30 mouse cellular contexts compared by ENCODE assay signal in the genomic region with DNA sequence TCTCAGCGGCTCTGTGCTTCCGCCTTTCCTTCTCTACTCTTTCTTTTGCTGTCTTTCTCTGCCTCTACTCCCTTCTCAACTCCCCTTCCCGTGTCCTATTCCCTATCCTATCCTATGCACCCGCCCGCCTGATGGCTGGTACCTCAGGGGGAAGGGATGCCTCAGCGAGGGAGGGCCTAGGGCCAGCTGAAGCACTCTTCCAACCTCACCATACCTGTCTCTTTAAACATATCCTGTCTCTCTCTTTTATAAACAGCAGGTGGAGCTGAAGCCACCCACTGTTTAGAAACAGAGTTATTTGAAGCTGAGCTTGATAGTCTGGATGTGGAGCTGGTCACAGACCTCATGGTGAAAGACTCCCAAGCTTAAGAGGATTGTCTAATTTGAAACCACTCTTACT. TPM values are rescaled to one million over a fixed set of nuclear protein-coding genes. Genes with fewer than 3 reads are reported as not detected.
DNase-seq lines count a peak whose midpoint lies in the region; ATAC-seq and TF ChIP-seq lines count a peak whose summit lies in the region.
"Had no signal": no experiment of that assay in that cellular context is flagged by ENCODE, and none has a peak within 500 bp of the region (broad histone marks: within the 10 kb centered on the region; RNA-seq: fewer than 3 reads in every experiment).

No protein-coding gene starts in this region.

- H3K9me3 ChIP-seq in heart, postnatal 0 days (replicated peaks; ENCODE audit: control insufficient read depth, low read length): no peaks in the 10 kb centered on the region
- H3K9me3 ChIP-seq in MEL (replicated peaks; ENCODE audit: insufficient read depth, low read length): no peaks in the 10 kb centered on the region
- H3K9me3 ChIP-seq: forebrain, embryonic 15.5 days; limb, embryonic 10.5 days; lung, embryonic 15.5 days; midbrain, embryonic 15.5 days; neural tube, embryonic 15.5 days had no signal

- 0 out of 2 replicates have a peak, but pooled peaks have one; percentile 6 for TF ChIP-seq CTCF in heart, postnatal 0 days (IDR thresholded peaks at IDR 0.05; ENCODE audit: low read depth)
- TF ChIP-seq CTCF in MEL (IDR thresholded peaks at IDR 0.05 in 2 of 3, conservative IDR thresholded peaks at IDR 0.05 in 1 of 3; ENCODE audit: control insufficient read depth in 1 of 3, insufficient read depth in 1 of 3, low read depth in 2 of 3, low read length in 3 of 3, poor library complexity in 1 of 3, severe bottlenecking in 1 of 3): no peak

- no peak overlapping the region for H3K4me2 ChIP-seq in heart, postnatal 0 days (ENCODE audit: low read depth, low read length)
- H3K4me2 ChIP-seq: forebrain, embryonic 15.5 days; heart, embryonic 12.5 days; lung, embryonic 15.5 days; midbrain, embryonic 15.5 days; neural tube, embryonic 15.5 days had no signal

- no peak for TF ChIP-seq EP300 in heart, postnatal 0 days (IDR thresholded peaks at IDR 0.05; ENCODE audit: low read depth)
- TF ChIP-seq EP300 in MEL (IDR thresholded peaks at IDR 0.05; ENCODE audit: low read depth in 1 of 2, low read length in 2 of 2): no peak

- H3K4me1 ChIP-seq in heart, postnatal 0 days (ENCODE audit: control insufficient read depth, insufficient read depth): no peaks in the 10 kb centered on the region
- no peaks in the 10 kb centered on the region for H3K4me1 ChIP-seq in MEL (ENCODE audit: control insufficient read depth in 1 of 2, insufficient read depth in 2 of 2, low read length in 2 of 2)
- H3K4me1 ChIP-seq: forebrain, embryonic 15.5 days; heart, embryonic 12.5 days; limb, embryonic 10.5 days; lung, embryonic 15.5 days; midbrain, embryonic 15.5 days; neural tube, embryonic 15.5 days had no signal

- no peaks in the 10 kb centered on the region for H3K36me3 ChIP-seq in heart, postnatal 0 days (replicated peaks; ENCODE audit: control insufficient read depth, insufficient read depth, low read length)
- no peaks in the 10 kb centered on the region for H3K36me3 ChIP-seq in MEL (ENCODE audit: control insufficient read depth in 1 of 2, insufficient read depth in 2 of 2, low read length in 2 of 2)
- H3K36me3 ChIP-seq: forebrain, embryonic 15.5 days; heart, embryonic 12.5 days; limb, embryonic 10.5 days; lung, embryonic 15.5 days; midbrain, embryonic 15.5 days; neural tube, embryonic 15.5 days had no signal

- no peak for TF ChIP-seq POLR2A in MEL (IDR thresholded peaks at IDR 0.05; ENCODE audit: control insufficient read depth in 1 of 2, insufficient read depth in 1 of 2, low read depth in 1 of 2, low read length in 2 of 2, poor library complexity in 1 of 2)

- H3K79me2 ChIP-seq in MEL (ENCODE audit: control insufficient read depth, insufficient read depth, low read length, poor library complexity): no peaks in the 10 kb centered on the region

- H3K27ac ChIP-seq in heart, postnatal 0 days (ENCODE audit: low read depth): no peak overlapping the region
- H3K27ac ChIP-seq in MEL (ENCODE audit: control insufficient read depth, low read depth, low read length): no peak overlapping the region
- H3K27ac ChIP-seq: forebrain, embryonic 15.5 days; limb, embryonic 10.5 days; lung, embryonic 15.5 days; midbrain, embryonic 15.5 days; neural tube, embryonic 15.5 days had no signal

- 87% methylated on average over 6 of the region's 6 CpGs for WGBS in heart, postnatal 0 days

- H3K9ac ChIP-seq in heart, postnatal 0 days (replicated peaks; ENCODE audit: low read depth, low read length): no peak overlapping the region
- H3K9ac ChIP-seq in MEL (ENCODE audit: control insufficient read depth, low read depth, low read length, poor library complexity, severe bottlenecking): no peak overlapping the region
- H3K9ac ChIP-seq: forebrain, embryonic 15.5 days; heart, embryonic 12.5 days; lung, embryonic 15.5 days; midbrain, embryonic 15.5 days; neural tube, embryonic 15.5 days had no signal

- no peaks in the 10 kb centered on the region for H3K27me3 ChIP-seq in heart, postnatal 0 days (ENCODE audit: control insufficient read depth, insufficient read depth, low read length)
- H3K27me3 ChIP-seq in MEL (ENCODE audit: control insufficient read depth in 1 of 2, insufficient read depth in 2 of 2, low read length in 2 of 2): no peaks in the 10 kb centered on the region
- H3K27me3 ChIP-seq: forebrain, embryonic 15.5 days; heart, embryonic 12.5 days; lung, embryonic 15.5 days; midbrain, embryonic 15.5 days; neural tube, embryonic 15.5 days had no signal

- no peak overlapping the region for H3K4me3 ChIP-seq in heart, postnatal 0 days (ENCODE audit: low read depth, low read length)
- no peak overlapping the region for H3K4me3 ChIP-seq in MEL (ENCODE audit: control insufficient read depth in 1 of 2, insufficient read depth in 1 of 2, low read depth in 2 of 2, low read length in 2 of 2)
- H3K4me3 ChIP-seq: forebrain, embryonic 15.5 days; heart, embryonic 12.5 days; limb, embryonic 10.5 days; lung, embryonic 15.5 days; midbrain, embryonic 15.5 days; neural tube, embryonic 15.5 days had no signal

- no peak for DNase-seq in heart, postnatal 0 days (ENCODE audit: low spot score)
- DNase-seq in heart, adult 18-20 months: no peak
- DNase-seq in 3134 (ENCODE audit: extremely low read depth, insufficient read length, low spot score) (peak; percentile 5), MEL (ENCODE audit: low read depth, low spot score) (no peak)
- no peak for DNase-seq in right cerebral cortex, postnatal 4 days
- DNase-seq: adrenal gland, postnatal 10 days; cerebellum, adult 2 months; cerebellum, postnatal 25 days; heart, postnatal 14 days; kidney, adult 18-20 months; kidney, postnatal 4 days; lung, postnatal 36 days; thymus, adult 2 months; thymus, postnatal 4 days had no signal

- ATAC-seq in heart, postnatal 0 days (ENCODE audit: insufficient read depth, low read depth): no peak
- ATAC-seq in megakaryocyte progenitor cell, adult 5-6 weeks (replicated peaks; ENCODE audit: poor library complexity): peak; percentile 74
- ATAC-seq in monocyte, adult 5-6 weeks (replicated peaks; ENCODE audit: insufficient number of reproducible peaks, low FRiP score, low TSS enrichment, poor library complexity, severe bottlenecking): no peak
- ATAC-seq: CD4-positive, CD25-positive, alpha-beta regulatory T cell, adult 4 months; forebrain, embryonic 15.5 days; midbrain, embryonic 15.5 days had no signal

- TF ChIP-seq RAD21 in MEL (IDR thresholded peaks at IDR 0.05; ENCODE audit: low read depth, low read length): no peak

TF ChIP-seq in MEL, 35 proteins besides CTCF, POLR2A, EP300 and RAD21:
- TF ChIP-seq SMC3 (IDR thresholded peaks at IDR 0.05; ENCODE audit: low read depth, low read length) (0 out of 2 replicates have a peak, but pooled peaks have one; percentile 4), SIN3A (IDR thresholded peaks at IDR 0.05; ENCODE audit: low read length) (no peak)

RNA-seq across cellular contexts. Expression of a gene that starts 6.4 kb away (rescaled TPM):
- total RNA-seq in heart, postnatal 0 days (2014; rRNA removed; ENCODE audit: low replicate concordance): not detected in 2 replicates
- polyA plus RNA-seq in heart, postnatal 0 days (2015; fragmentation: Nextera tagmentation; extraction: Ambion mirVana): not detected in 2 replicates
- total RNA-seq in heart, adult 18-20 months (2021): not detected
- total RNA-seq in MEL (2012; rRNA removed): not detected in 2 replicates
- polyA plus RNA-seq in MEL (2012; ENCODE audit: insufficient read depth in 1 of 2, insufficient read length in 2 of 2, low read depth in 1 of 2, low replicate concordance in 2 of 2, missing spikeins in 1 of 2): not detected
- not detected in 2 replicates for total RNA-seq in megakaryocyte progenitor cell, adult 5-6 weeks (2015)
- not detected in 2 replicates for total RNA-seq in megakaryocyte progenitor cell, adult 5-6 weeks (2017)
- total RNA-seq in monocyte, adult 5-6 weeks (2017): not detected in 3 replicates
- total RNA-seq: gastrocnemius, adult 8-10 months; heart, postnatal 14 days; left cerebral cortex, adult 8-10 months had no signal
- polyA plus RNA-seq: CD4-positive, CD25-positive, alpha-beta regulatory T cell, adult 4 months; embryonic facial prominence, embryonic 14.5 days; forebrain, embryonic 15.5 days; heart, embryonic 12.5 days; hindbrain, embryonic 11.5 days; limb, embryonic 10.5 days; lung, embryonic 15.5 days; midbrain, embryonic 15.5 days; neural tube, embryonic 15.5 days; thymus, adult 2 months had no signal

RNA-seq across cellular contexts. Expression of a gene that starts 39.0 kb away (rescaled TPM):
- total RNA-seq in heart, postnatal 0 days (2014; rRNA removed; ENCODE audit: low replicate concordance): not detected in 2 replicates
- not detected in 2 replicates for polyA plus RNA-seq in heart, postnatal 0 days (2015; fragmentation: Nextera tagmentation; extraction: Ambion mirVana)
- not detected for total RNA-seq in heart, adult 18-20 months (2021)
- not detected in 2 replicates for total RNA-seq in MEL (2012; rRNA removed)
- polyA plus RNA-seq in MEL (2012; ENCODE audit: insufficient read depth in 1 of 2, insufficient read length in 2 of 2, low read depth in 1 of 2, low replicate concordance in 2 of 2, missing spikeins in 1 of 2): under 1 TPM in 1 of 2 experiments, not detected in 1; 0.15 TPM
- not detected in 2 replicates for total RNA-seq in megakaryocyte progenitor cell, adult 5-6 weeks (2015)
- not detected in 2 replicates for total RNA-seq in megakaryocyte progenitor cell, adult 5-6 weeks (2017)
- total RNA-seq in monocyte, adult 5-6 weeks (2017): not detected in 3 replicates
- total RNA-seq: heart, postnatal 14 days had no signal
- polyA plus RNA-seq: CD4-positive, CD25-positive, alpha-beta regulatory T cell, adult 4 months; embryonic facial prominence, embryonic 14.5 days; forebrain, embryonic 15.5 days; gonadal fat pad, adult 2 months; heart, embryonic 12.5 days; lung, embryonic 15.5 days; midbrain, embryonic 15.5 days; neural tube, embryonic 15.5 days; thymus, adult 2 months had no signal

RNA-seq across cellular contexts. Expression of a gene that starts 53.5 kb away (rescaled TPM):
- 22.1 and 36.6 TPM in 2 replicates for total RNA-seq in heart, postnatal 0 days (2014; rRNA removed; ENCODE audit: low replicate concordance)
- 53.3 and 54.6 TPM in 2 replicates for polyA plus RNA-seq in heart, postnatal 0 days (2015; fragmentation: Nextera tagmentation; extraction: Ambion mirVana)
- 10 to 100 TPM; 51.0 to 53.6 TPM for total RNA-seq in heart, adult 18-20 months (2021)
- total RNA-seq in MEL (2012; rRNA removed): 34.7 and 39.1 TPM in 2 replicates
- 10 to 100 TPM in 1 of 2 experiments, not detected in 1; 54.5 TPM for polyA plus RNA-seq in MEL (2012; ENCODE audit: insufficient read depth in 1 of 2, insufficient read length in 2 of 2, low read depth in 1 of 2, low replicate concordance in 2 of 2, missing spikeins in 1 of 2)
- total RNA-seq in megakaryocyte progenitor cell, adult 5-6 weeks (2015): 45.5 and 50.4 TPM in 2 replicates
- 35.6 and 44.8 TPM in 2 replicates for total RNA-seq in megakaryocyte progenitor cell, adult 5-6 weeks (2017)
- 14.9 to 18.6 TPM (median 15.7 TPM) in 3 replicates for total RNA-seq in monocyte, adult 5-6 weeks (2017)

RNA-seq across cellular contexts. Expression of a gene that starts 53.6 kb away (rescaled TPM):
- 3.3 and 4.2 TPM in 2 replicates for total RNA-seq in heart, postnatal 0 days (2014; rRNA removed; ENCODE audit: low replicate concordance)
- polyA plus RNA-seq in heart, postnatal 0 days (2015; fragmentation: Nextera tagmentation; extraction: Ambion mirVana): 4.7 and 4.8 TPM in 2 replicates
- total RNA-seq in heart, adult 18-20 months (2021): 1 to 10 TPM; 6.1 to 7.2 TPM
- 4.4 and 5.3 TPM in 2 replicates for total RNA-seq in MEL (2012; rRNA removed)
- polyA plus RNA-seq in MEL (2012; ENCODE audit: insufficient read depth in 1 of 2, insufficient read length in 2 of 2, low read depth in 1 of 2, low replicate concordance in 2 of 2, missing spikeins in 1 of 2): 1 to 10 TPM in 1 of 2 experiments, not detected in 1; 3.3 TPM
- 8.7 and 9.7 TPM in 2 replicates for total RNA-seq in megakaryocyte progenitor cell, adult 5-6 weeks (2015)
- total RNA-seq in megakaryocyte progenitor cell, adult 5-6 weeks (2017): 4.0 and 7.6 TPM in 2 replicates
- 0.75 to 5.6 TPM (median 3.2 TPM) in 3 replicates for total RNA-seq in monocyte, adult 5-6 weeks (2017)

RNA-seq across cellular contexts. Expression of a gene that starts 59.4 kb away (rescaled TPM):
- not detected in 2 replicates for total RNA-seq in heart, postnatal 0 days (2014; rRNA removed; ENCODE audit: low replicate concordance)
- not detected in 2 replicates for polyA plus RNA-seq in heart, postnatal 0 days (2015; fragmentation: Nextera tagmentation; extraction: Ambion mirVana)
- not detected for total RNA-seq in heart, adult 18-20 months (2021)
- not detected in 2 replicates for total RNA-seq in MEL (2012; rRNA removed)
- not detected for polyA plus RNA-seq in MEL (2012; ENCODE audit: insufficient read depth in 1 of 2, insufficient read length in 2 of 2, low read depth in 1 of 2, low replicate concordance in 2 of 2, missing spikeins in 1 of 2)
- total RNA-seq in megakaryocyte progenitor cell, adult 5-6 weeks (2015): not detected in 2 replicates
- not detected in 2 replicates for total RNA-seq in megakaryocyte progenitor cell, adult 5-6 weeks (2017)
- not detected in 3 replicates for total RNA-seq in monocyte, adult 5-6 weeks (2017)
- total RNA-seq: gastrocnemius, adult 8-10 months; heart, postnatal 14 days; layer of hippocampus, postnatal 14 days; left cerebral cortex, adult 8-10 months had no signal
- polyA plus RNA-seq: CD4-positive, CD25-positive, alpha-beta regulatory T cell, adult 4 months; cerebellum, adult 2 months; embryonic facial prominence, embryonic 14.5 days; forebrain, embryonic 15.5 days; heart, embryonic 12.5 days; hindbrain, embryonic 11.5 days; limb, embryonic 10.5 days; lung, embryonic 15.5 days; midbrain, embryonic 15.5 days; neural tube, embryonic 15.5 days; small intestine, adult 2 months; thymus, adult 2 months had no signal
